Mouse (Mus musculus): Measurements from ENCODE around the gene C1qtnf7. TPM values are rescaled to one million over a fixed set of nuclear protein-coding genes. Genes with fewer than 3 reads are reported as not detected.
A peak's percentile ranks its signal among the peaks of the same experiment; 100 is the strongest.

C1qtnf7 gene
- 4.1 and 4.8 TPM in 2 replicates for polyA plus RNA-seq (2015; fragmentation: Nextera tagmentation; extraction: Ambion mirVana)

- ATAC-seq = peak; percentile 24; the same call in 1 of the 2 replicates
- H3K4me1 ChIP-seq (ENCODE audit: control insufficient read depth, insufficient read depth, low read length) = peaks cover 18% of the 10 kb centered on the region
- no peaks in the 10 kb centered on the region for H3K36me3 ChIP-seq (ENCODE audit: control insufficient read depth, insufficient read depth, low read length)
- no peaks in the 10 kb centered on the region for H3K9me3 ChIP-seq (ENCODE audit: control insufficient read depth, low read length)
- WGBS = 35% methylated on average over 15 of the region's 15 CpGs
- peak within 1 kb of the TSS; percentile 46 for H3K4me2 ChIP-seq (ENCODE audit: low read depth, low read length)
- peak within 1 kb of the TSS; percentile 26; the same call in 1 of the 2 replicates for H3K9ac ChIP-seq (ENCODE audit: low read depth, low read length)
- no peaks in the 10 kb centered on the region for H3K27me3 ChIP-seq (replicated peaks; ENCODE audit: control insufficient read depth, insufficient read depth, low read length)
- peak within 1 kb of the TSS; percentile 52 for H3K27ac ChIP-seq (ENCODE audit: low read length)
- peak within 1 kb of the TSS; percentile 31 for H3K4me3 ChIP-seq (ENCODE audit: low read length)
These were observed at the start of gene C1qtnf7 for GRCm38 (mm10) chr5:43515401-43515976. Gene C1qtnf7 (plus strand): TSS chr5:43515538.

- Histone ChIP-seq H3K27ac (ENCODE audit: low read length) (no peak overlapping the region), H3K9ac (ENCODE audit: low read depth, low read length) (no peak overlapping the region), H3K9me3 (ENCODE audit: control insufficient read depth, low read length) (no peaks in the 10 kb centered on the region), H3K4me1 (ENCODE audit: control insufficient read depth, insufficient read depth, low read length) (no peaks in the 10 kb centered on the region), H3K4me2 (ENCODE audit: low read depth, low read length) (no peak overlapping the region), H3K36me3 (ENCODE audit: control insufficient read depth, insufficient read depth, low read length) (no peaks in the 10 kb centered on the region), H3K4me3 (ENCODE audit: low read length) (no peak overlapping the region), H3K27me3 (replicated peaks; ENCODE audit: control insufficient read depth, insufficient read depth, low read length) (no peaks in the 10 kb centered on the region)
- no peak for ATAC-seq
- 86% methylated on average over 2 of the region's 2 CpGs for WGBS
These were observed 48.6 kb upstream of the C1qtnf7 start for GRCm38 (mm10) chr5:43466762-43467161.

- Histone ChIP-seq H3K36me3 (ENCODE audit: control insufficient read depth, insufficient read depth, low read length) (no peaks in the 10 kb centered on the region), H3K4me1 (ENCODE audit: control insufficient read depth, insufficient read depth, low read length) (no peaks in the 10 kb centered on the region), H3K9me3 (ENCODE audit: control insufficient read depth, low read length) (no peaks in the 10 kb centered on the region), H3K4me2 (ENCODE audit: low read depth, low read length) (no peak overlapping the region), H3K9ac (ENCODE audit: low read depth, low read length) (no peak overlapping the region), H3K27me3 (replicated peaks; ENCODE audit: control insufficient read depth, insufficient read depth, low read length) (no peaks in the 10 kb centered on the region), H3K27ac (ENCODE audit: low read length) (no peak overlapping the region), H3K4me3 (ENCODE audit: low read length) (no peak overlapping the region)
- WGBS = 65% methylated on average over 3 of the region's 3 CpGs
- no peak for ATAC-seq
These were observed 48.1 kb upstream of the C1qtnf7 start for GRCm38 (mm10) chr5:43467214-43467613.

DNA sequence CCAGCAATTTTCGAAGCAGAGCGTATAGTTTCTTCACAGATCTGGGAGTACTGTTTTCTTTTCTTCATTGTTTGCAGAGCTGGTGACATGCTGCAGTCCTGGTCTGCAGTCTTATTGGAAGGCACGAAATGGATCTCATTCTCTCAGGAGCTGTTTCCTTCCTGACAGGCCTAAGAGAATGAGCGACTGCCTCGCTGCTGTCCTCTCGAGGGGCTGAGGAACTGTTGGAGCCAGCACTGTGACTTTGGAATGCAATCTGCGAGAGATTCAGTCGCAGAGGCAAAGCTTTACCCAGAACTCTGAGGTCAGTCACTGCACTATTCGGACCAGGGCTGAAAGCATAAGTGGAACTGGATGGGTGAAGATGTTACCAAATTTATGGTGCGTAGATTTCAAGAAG, 46.4 kb upstream of the C1qtnf7 start:
- H3K9me3 ChIP-seq (ENCODE audit: control insufficient read depth, low read length) = no peaks in the 10 kb centered on the region
- H3K27ac ChIP-seq (ENCODE audit: low read length) = no peak overlapping the region
- WGBS = 45% methylated on average over 10 of the region's 10 CpGs
- ATAC-seq = no peak
- H3K9ac ChIP-seq (ENCODE audit: low read depth, low read length) = no peak overlapping the region
- no peak overlapping the region for H3K4me3 ChIP-seq (ENCODE audit: low read length)
- no peak overlapping the region for H3K4me2 ChIP-seq (ENCODE audit: low read depth, low read length)
- H3K4me1 ChIP-seq (ENCODE audit: control insufficient read depth, insufficient read depth, low read length) = no peaks in the 10 kb centered on the region
- no peaks in the 10 kb centered on the region for H3K27me3 ChIP-seq (replicated peaks; ENCODE audit: control insufficient read depth, insufficient read depth, low read length)
- no peaks in the 10 kb centered on the region for H3K36me3 ChIP-seq (ENCODE audit: control insufficient read depth, insufficient read depth, low read length)

DNA sequence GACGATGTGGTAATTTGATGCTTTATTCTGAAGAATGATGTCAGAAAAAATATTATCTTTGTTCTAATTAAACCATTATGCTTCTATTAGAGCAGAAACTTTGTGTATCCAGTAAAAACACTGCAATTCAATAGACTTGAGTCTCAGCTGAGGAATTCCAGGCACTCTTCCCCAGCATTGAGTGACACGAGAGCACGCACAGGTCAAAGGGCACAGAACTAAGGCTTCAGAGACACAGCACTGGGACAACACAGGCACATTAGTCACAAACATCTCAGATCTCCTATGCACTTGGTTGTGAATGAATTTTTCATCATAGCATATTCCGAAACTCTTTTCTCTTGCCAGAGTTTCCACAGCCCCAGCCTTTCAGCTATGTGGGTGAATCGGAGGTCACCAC, 37.4 kb upstream of the C1qtnf7 start:
- ATAC-seq = no peak
- no peak overlapping the region for H3K9ac ChIP-seq (ENCODE audit: low read depth, low read length)
- no peaks in the 10 kb centered on the region for H3K9me3 ChIP-seq (ENCODE audit: control insufficient read depth, low read length)
- no peak overlapping the region for H3K4me3 ChIP-seq (ENCODE audit: low read length)
- H3K27ac ChIP-seq (ENCODE audit: low read length) = no peak overlapping the region
- no peaks in the 10 kb centered on the region for H3K36me3 ChIP-seq (ENCODE audit: control insufficient read depth, insufficient read depth, low read length)
- WGBS = 54% methylated on average over 5 of the region's 5 CpGs
- H3K27me3 ChIP-seq (replicated peaks; ENCODE audit: control insufficient read depth, insufficient read depth, low read length) = no peaks in the 10 kb centered on the region
- no peaks in the 10 kb centered on the region for H3K4me1 ChIP-seq (ENCODE audit: control insufficient read depth, insufficient read depth, low read length)
- H3K4me2 ChIP-seq (ENCODE audit: low read depth, low read length) = no peak overlapping the region

GRCm38 (mm10) chr5:43480046-43480445, 35.3 kb upstream of the C1qtnf7 start:
- Histone ChIP-seq H3K9me3 (ENCODE audit: control insufficient read depth, low read length) (no peaks in the 10 kb centered on the region), H3K9ac (ENCODE audit: low read depth, low read length) (no peak overlapping the region), H3K4me2 (ENCODE audit: low read depth, low read length) (no peak overlapping the region), H3K27ac (ENCODE audit: low read length) (no peak overlapping the region), H3K4me3 (ENCODE audit: low read length) (no peak overlapping the region), H3K4me1 (ENCODE audit: control insufficient read depth, insufficient read depth, low read length) (no peaks in the 10 kb centered on the region), H3K36me3 (ENCODE audit: control insufficient read depth, insufficient read depth, low read length) (no peaks in the 10 kb centered on the region), H3K27me3 (replicated peaks; ENCODE audit: control insufficient read depth, insufficient read depth, low read length) (no peaks in the 10 kb centered on the region)
- WGBS = 48% methylated on average over 3 of the region's 3 CpGs
- ATAC-seq = no peak

- no peak for ATAC-seq
- Histone ChIP-seq H3K36me3 (ENCODE audit: control insufficient read depth, insufficient read depth, low read length) (no peaks in the 10 kb centered on the region), H3K4me2 (ENCODE audit: low read depth, low read length) (no peak overlapping the region), H3K4me3 (ENCODE audit: low read length) (no peak overlapping the region), H3K9me3 (ENCODE audit: control insufficient read depth, low read length) (no peaks in the 10 kb centered on the region), H3K27ac (ENCODE audit: low read length) (no peak overlapping the region), H3K9ac (ENCODE audit: low read depth, low read length) (no peak overlapping the region), H3K4me1 (ENCODE audit: control insufficient read depth, insufficient read depth, low read length) (no peaks in the 10 kb centered on the region), H3K27me3 (replicated peaks; ENCODE audit: control insufficient read depth, insufficient read depth, low read length) (no peaks in the 10 kb centered on the region)
- 69% methylated on average over 2 of the region's 2 CpGs for WGBS
These were observed 34.6 kb upstream of the C1qtnf7 start for GRCm38 (mm10) chr5:43480786-43481185.

- no peaks in the 10 kb centered on the region for H3K4me1 ChIP-seq (ENCODE audit: control insufficient read depth, insufficient read depth, low read length)
- H3K4me2 ChIP-seq (ENCODE audit: low read depth, low read length) = no peak overlapping the region
- no peaks in the 10 kb centered on the region for H3K36me3 ChIP-seq (ENCODE audit: control insufficient read depth, insufficient read depth, low read length)
- H3K27me3 ChIP-seq (replicated peaks; ENCODE audit: control insufficient read depth, insufficient read depth, low read length) = no peaks in the 10 kb centered on the region
- 50% methylated on average over 2 of the region's 2 CpGs for WGBS
- H3K27ac ChIP-seq (ENCODE audit: low read length) = no peak overlapping the region
- H3K9me3 ChIP-seq (ENCODE audit: control insufficient read depth, low read length) = no peaks in the 10 kb centered on the region
- no peak overlapping the region for H3K4me3 ChIP-seq (ENCODE audit: low read length)
- no peak for ATAC-seq
- no peak overlapping the region for H3K9ac ChIP-seq (ENCODE audit: low read depth, low read length)
These were observed 33.5 kb upstream of the C1qtnf7 start for GRCm38 (mm10) chr5:43481824-43482223.

- Histone ChIP-seq H3K27ac (ENCODE audit: low read length) (no peak overlapping the region), H3K9me3 (ENCODE audit: control insufficient read depth, low read length) (no peaks in the 10 kb centered on the region), H3K9ac (ENCODE audit: low read depth, low read length) (no peak overlapping the region), H3K36me3 (ENCODE audit: control insufficient read depth, insufficient read depth, low read length) (no peaks in the 10 kb centered on the region), H3K4me2 (ENCODE audit: low read depth, low read length) (no peak overlapping the region), H3K27me3 (replicated peaks; ENCODE audit: control insufficient read depth, insufficient read depth, low read length) (no peaks in the 10 kb centered on the region), H3K4me3 (ENCODE audit: low read length) (no peak overlapping the region), H3K4me1 (ENCODE audit: control insufficient read depth, insufficient read depth, low read length) (no peaks in the 10 kb centered on the region)
- no peak for ATAC-seq
- 95% methylated on average over 1 of the region's 1 CpGs for WGBS
These were observed 13.5 kb upstream of the C1qtnf7 start for GRCm38 (mm10) chr5:43501887-43502286.

DNA sequence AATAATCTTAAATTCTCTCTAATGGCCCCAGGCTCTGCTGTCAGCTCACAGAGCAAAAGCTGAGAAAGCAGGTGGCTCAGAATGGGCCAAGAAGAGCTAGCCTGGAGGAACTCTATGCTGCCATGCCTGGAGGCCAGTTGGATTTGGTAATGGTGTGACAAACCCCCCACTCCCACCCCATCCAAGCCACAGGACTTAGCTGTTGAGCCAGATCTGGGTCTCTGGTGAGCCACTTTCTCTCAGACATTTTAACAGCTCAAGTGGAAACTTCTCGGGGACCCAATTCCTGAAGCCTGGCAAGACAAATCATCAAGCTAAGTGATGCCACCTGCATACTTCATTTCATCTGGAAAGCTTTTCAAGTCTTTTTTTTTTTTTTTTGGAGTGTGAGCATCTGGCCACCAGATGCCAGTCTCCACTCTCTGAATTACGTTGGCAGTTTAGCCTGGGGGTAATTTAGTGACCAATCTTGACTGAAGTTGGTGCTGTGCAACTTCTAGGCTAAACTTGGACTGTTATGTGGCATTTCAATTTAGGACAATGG, 11.0 kb upstream of the C1qtnf7 start:
- ATAC-seq = no peak
- no peaks in the 10 kb centered on the region for H3K9me3 ChIP-seq (ENCODE audit: control insufficient read depth, low read length)
- WGBS = 58% methylated on average over 2 of the region's 2 CpGs

More for the DNA sequence above, 11.0 kb upstream of the C1qtnf7 start:
- Histone ChIP-seq H3K4me3 (ENCODE audit: low read length) (no peak overlapping the region), H3K27ac (ENCODE audit: low read length) (no peak overlapping the region), H3K36me3 (ENCODE audit: control insufficient read depth, insufficient read depth, low read length) (no peaks in the 10 kb centered on the region), H3K9ac (ENCODE audit: low read depth, low read length) (no peak overlapping the region), H3K4me1 (ENCODE audit: control insufficient read depth, insufficient read depth, low read length) (0 out of 2 replicates have a peak, but pooled peaks cover 2% of the 10 kb centered on the region), H3K27me3 (replicated peaks; ENCODE audit: control insufficient read depth, insufficient read depth, low read length) (no peaks in the 10 kb centered on the region), H3K4me2 (ENCODE audit: low read depth, low read length) (no peak overlapping the region)

All from intestine, embryonic 16.5 days (tissue).